Mouse (Mus musculus): ENCODE measurements around the gene Wfdc8. TPM values are rescaled to one million over a fixed set of nuclear protein-coding genes. Genes with fewer than 3 reads are reported as not detected.
A peak's percentile ranks its signal among the peaks of the same experiment; 100 is the strongest.
"Not testable (repeated sequence)": the region's sequence is repeated elsewhere in the genome, so short reads cannot be mapped to it uniquely, and the experiment has no call there.

The Wfdc8 gene
- polyA plus RNA-seq (2016; fragmentation: Nextera tagmentation; extraction: Ambion mirVana): not detected in 2 replicates

DNA sequence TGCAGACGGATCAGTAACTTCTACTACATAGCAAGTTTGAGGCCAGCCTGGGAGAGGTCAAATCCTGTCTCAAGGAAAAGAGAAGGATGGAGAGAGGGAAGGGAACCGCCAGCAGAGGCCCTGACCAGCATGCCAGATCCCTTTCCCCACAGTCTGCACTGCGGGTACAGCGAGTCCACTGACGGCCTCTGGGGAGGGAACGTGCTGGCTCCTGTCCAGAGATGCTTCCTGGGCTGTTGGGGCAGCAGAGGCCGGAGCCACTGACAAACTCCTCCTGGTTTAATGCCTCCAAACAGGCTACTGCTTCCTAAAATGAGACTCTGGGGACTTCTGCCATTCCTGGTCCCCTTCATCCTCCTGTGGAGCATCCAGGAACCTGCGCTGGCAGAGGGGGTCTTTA lies at the start of gene Wfdc8, which contains the start of gene Wfdc6b:
Gene Wfdc8 (minus strand): TSS at position 156 of the 400 bp plus-strand sequence.
Gene Wfdc6b (plus strand): TSS at position 52 of the 400 bp plus-strand sequence.
- not testable (repeated sequence) for H3K36me3 ChIP-seq (replicated peaks); H3K9me3 ChIP-seq; H3K4me1 ChIP-seq; H3K27me3 ChIP-seq (replicated peaks; ENCODE audit: low read depth, poor library complexity, severe bottlenecking); H3K27ac ChIP-seq (replicated peaks); DNase-seq (ENCODE audit: low spot score); H3K4me3 ChIP-seq
- WGBS: 65% methylated on average over 8 of the region's 8 CpGs

DNA sequence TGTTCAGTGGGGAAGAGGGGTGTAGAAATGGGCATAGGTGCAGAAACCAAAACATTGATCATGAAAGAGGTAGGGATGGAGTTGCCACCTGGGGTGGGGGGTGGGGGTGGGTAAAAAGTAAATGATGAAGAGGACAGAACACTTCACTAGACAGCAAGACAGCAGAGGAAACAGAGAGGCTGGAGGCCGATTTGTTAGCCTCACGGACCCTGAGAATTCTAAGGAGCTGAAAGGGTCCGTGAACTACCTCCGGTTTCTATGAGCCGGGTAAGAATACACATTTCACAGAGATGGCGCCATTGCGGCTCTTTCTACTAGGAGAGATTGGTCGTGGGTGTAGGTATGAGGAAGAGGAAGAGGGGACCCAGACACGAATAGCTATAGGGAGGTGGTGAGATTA lies 43.1 kb upstream of the Wfdc8 start, which contains the start of gene Wfdc9:
Gene Wfdc9 (minus strand): TSS at position 101 of the 400 bp plus-strand sequence.
- no peaks in the 10 kb centered on the region for H3K9me3 ChIP-seq
- H3K36me3 ChIP-seq (replicated peaks): no peaks in the 10 kb centered on the region
- DNase-seq (ENCODE audit: low spot score): no peak
- H3K27ac ChIP-seq (replicated peaks): no peak within 1 kb of the TSS
- no peaks in the 10 kb centered on the region for H3K27me3 ChIP-seq (replicated peaks; ENCODE audit: low read depth, poor library complexity, severe bottlenecking)
- 82% methylated on average over 9 of the region's 9 CpGs for WGBS
- H3K4me1 ChIP-seq: no peaks in the 10 kb centered on the region
- no peak within 1 kb of the TSS for H3K4me3 ChIP-seq

DNA sequence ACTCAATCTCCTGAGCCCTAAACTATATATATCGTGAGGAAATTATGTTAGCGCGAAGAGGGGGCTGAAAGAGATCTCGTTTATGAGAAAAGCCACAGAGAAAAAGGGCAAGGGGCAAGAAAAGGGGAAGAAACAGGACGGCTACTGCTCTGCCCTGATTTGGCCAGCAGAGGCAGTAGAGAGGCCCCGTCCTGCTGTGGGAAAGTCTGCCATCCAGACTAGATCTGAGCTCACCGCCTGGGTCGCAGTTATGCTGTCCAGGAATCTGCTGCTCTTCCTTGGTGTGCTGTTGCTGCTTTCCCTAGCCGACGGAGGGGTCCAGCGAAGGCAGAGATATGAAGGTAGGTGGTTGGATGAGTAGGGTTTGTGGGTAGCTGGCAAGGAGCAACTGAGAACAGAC lies 42.4 kb upstream of the Wfdc8 start, which contains the start of gene Wfdc10:
Gene Wfdc10 (plus strand): TSS at position 189 of the 400 bp plus-strand sequence.
- no peak within 1 kb of the TSS for H3K27ac ChIP-seq (replicated peaks)
- H3K4me3 ChIP-seq: no peak within 1 kb of the TSS
- H3K4me1 ChIP-seq: no peaks in the 10 kb centered on the region
- 16% methylated on average over 11 of the region's 11 CpGs for WGBS
- H3K9me3 ChIP-seq: no peaks in the 10 kb centered on the region
- H3K27me3 ChIP-seq (replicated peaks; ENCODE audit: low read depth, poor library complexity, severe bottlenecking): no peaks in the 10 kb centered on the region
- no peaks in the 10 kb centered on the region for H3K36me3 ChIP-seq (replicated peaks)
- peak; percentile 72 for DNase-seq (ENCODE audit: low spot score)

- H3K27me3 ChIP-seq (replicated peaks; ENCODE audit: low read depth, poor library complexity, severe bottlenecking): no peaks in the 10 kb centered on the region
- no peak overlapping the region for H3K27ac ChIP-seq (replicated peaks)
- no peak for DNase-seq (ENCODE audit: low spot score)
- no peaks in the 10 kb centered on the region for H3K4me1 ChIP-seq
- no peaks in the 10 kb centered on the region for H3K9me3 ChIP-seq
- no peak overlapping the region for H3K4me3 ChIP-seq
- no peaks in the 10 kb centered on the region for H3K36me3 ChIP-seq (replicated peaks)
- 85% methylated on average over 13 of the region's 13 CpGs for WGBS
Measured at GRCm38 (mm10) chr2:164641881-164642673, 28.7 kb upstream of the Wfdc8 start.

DNA sequence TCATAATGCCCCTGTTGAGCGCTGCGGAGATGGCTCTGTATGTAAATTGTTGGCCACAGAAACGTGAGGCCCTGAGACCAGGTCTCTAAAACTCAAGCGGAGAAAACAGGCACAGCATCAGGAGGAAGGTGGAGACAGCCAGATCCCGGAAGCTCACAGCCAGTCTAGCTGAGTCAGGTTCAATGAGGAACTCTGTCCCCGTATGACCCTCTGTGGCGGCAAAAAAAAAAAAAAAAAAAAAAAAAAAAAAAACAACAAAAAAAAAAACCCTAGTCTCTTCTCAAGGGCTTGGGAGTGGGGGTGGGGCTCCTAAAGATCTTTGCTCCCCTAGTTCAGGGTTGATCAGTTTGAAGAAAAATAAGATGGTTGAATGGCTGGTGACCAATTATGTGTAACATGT lies 27.7 kb upstream of the Wfdc8 start:
- no peak for DNase-seq (ENCODE audit: low spot score)
- Histone ChIP-seq H3K4me3 (no peak overlapping the region), H3K27ac (replicated peaks) (no peak overlapping the region), H3K9me3 (no peaks in the 10 kb centered on the region), H3K4me1 (no peaks in the 10 kb centered on the region), H3K27me3 (replicated peaks; ENCODE audit: low read depth, poor library complexity, severe bottlenecking) (no peaks in the 10 kb centered on the region), H3K36me3 (replicated peaks) (no peaks in the 10 kb centered on the region)
- 71% methylated on average over 7 of the region's 7 CpGs for WGBS

- Histone ChIP-seq H3K27ac (replicated peaks) (no peak within 1 kb of the TSS), H3K36me3 (replicated peaks) (no peaks in the 10 kb centered on the region), H3K4me1 (no peaks in the 10 kb centered on the region), H3K4me3 (no peak within 1 kb of the TSS), H3K9me3 (no peaks in the 10 kb centered on the region), H3K27me3 (replicated peaks; ENCODE audit: low read depth, poor library complexity, severe bottlenecking) (no peaks in the 10 kb centered on the region)
- no peak for DNase-seq (ENCODE audit: low spot score)
- WGBS: 86% methylated on average over 3 of the region's 3 CpGs
Measured at GRCm38 (mm10) chr2:164638696-164639095, 25.3 kb upstream of the Wfdc8 start, which contains the start of gene Wfdc16. TSS of gene Wfdc16 (minus strand) at chr2:164638796.

- Histone ChIP-seq H3K36me3 (replicated peaks) (no peaks in the 10 kb centered on the region), H3K4me3 (no peak overlapping the region), H3K4me1 (no peaks in the 10 kb centered on the region), H3K27ac (replicated peaks) (no peak overlapping the region), H3K9me3 (no peaks in the 10 kb centered on the region), H3K27me3 (replicated peaks; ENCODE audit: low read depth, poor library complexity, severe bottlenecking) (no peaks in the 10 kb centered on the region)
- no peak for DNase-seq (ENCODE audit: low spot score)
- 76% methylated on average over 9 of the region's 9 CpGs for WGBS
Measured at GRCm38 (mm10) chr2:164635266-164635665, 21.8 kb upstream of the Wfdc8 start.

- no peaks in the 10 kb centered on the region for H3K27me3 ChIP-seq (replicated peaks; ENCODE audit: low read depth, poor library complexity, severe bottlenecking)
- WGBS: 81% methylated on average over 4 of the region's 4 CpGs
- DNase-seq (ENCODE audit: low spot score): no peak
Measured at GRCm38 (mm10) chr2:164621775-164622174, 8.3 kb upstream of the Wfdc8 start.

DNA sequence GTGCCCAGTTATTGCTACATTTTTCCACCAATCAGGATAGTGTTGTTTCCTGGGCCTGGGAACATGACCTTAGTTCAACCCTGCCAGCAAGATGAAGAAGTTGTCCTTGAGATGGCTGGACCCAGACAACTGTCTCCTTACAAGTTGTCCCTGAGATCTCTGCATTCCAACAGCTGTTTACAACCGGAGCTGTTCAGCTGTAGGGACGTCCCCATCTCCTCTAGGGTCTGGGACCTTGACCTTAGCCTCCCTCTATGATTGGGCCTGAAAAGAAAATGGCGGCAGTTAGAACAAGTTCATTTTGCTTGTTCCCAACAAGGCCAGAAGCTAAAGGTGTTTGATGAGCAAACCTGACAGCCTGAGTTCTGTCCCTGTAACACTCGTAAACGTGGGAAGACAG lies 5.6 kb upstream of the Wfdc8 start:
- Histone ChIP-seq H3K4me3 (no peak overlapping the region), H3K9me3 (no peaks in the 10 kb centered on the region), H3K27ac (replicated peaks) (no peak overlapping the region), H3K4me1 (no peaks in the 10 kb centered on the region), H3K27me3 (replicated peaks; ENCODE audit: low read depth, poor library complexity, severe bottlenecking) (no peaks in the 10 kb centered on the region), H3K36me3 (replicated peaks) (no peaks in the 10 kb centered on the region)
- DNase-seq (ENCODE audit: low spot score): no peak
- 68% methylated on average over 5 of the region's 5 CpGs for WGBS

More at GRCm38 (mm10) chr2:164621775-164622174, 8.3 kb upstream of the Wfdc8 start:
- H3K27ac ChIP-seq (replicated peaks): no peak overlapping the region
- H3K4me3 ChIP-seq: no peak overlapping the region
- H3K36me3 ChIP-seq (replicated peaks): no peaks in the 10 kb centered on the region
- H3K4me1 ChIP-seq: no peaks in the 10 kb centered on the region
- no peaks in the 10 kb centered on the region for H3K9me3 ChIP-seq

DNA sequence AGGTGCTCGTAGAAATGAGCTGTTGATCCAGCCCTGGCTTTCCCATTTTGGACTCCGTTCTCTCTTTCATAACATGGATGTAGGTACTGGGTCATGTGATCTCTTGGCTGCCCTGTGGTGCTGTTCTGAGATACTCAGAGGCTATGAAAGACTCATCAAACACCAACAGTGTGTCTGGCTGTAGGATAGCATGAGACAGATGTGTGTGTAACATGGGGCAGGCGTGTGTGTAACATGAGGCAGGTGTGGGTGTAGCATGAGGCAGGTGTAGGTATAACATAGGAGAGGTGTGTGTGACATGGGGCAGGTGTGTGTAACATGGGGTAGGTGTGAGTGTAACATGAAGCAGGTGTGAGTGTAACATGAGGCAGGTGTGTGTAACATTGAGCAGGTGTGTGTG lies 2.0 kb upstream of the Wfdc8 start:
- no peak for DNase-seq (ENCODE audit: low spot score)
- WGBS: 92% methylated on average over 3 of the region's 3 CpGs
- Histone ChIP-seq H3K36me3 (replicated peaks) (no peaks in the 10 kb centered on the region), H3K4me1 (no peaks in the 10 kb centered on the region), H3K4me3 (no peak overlapping the region), H3K27me3 (replicated peaks; ENCODE audit: low read depth, poor library complexity, severe bottlenecking) (no peaks in the 10 kb centered on the region), H3K9me3 (no peaks in the 10 kb centered on the region), H3K27ac (replicated peaks) (no peak overlapping the region)

GRCm38 (mm10) chr2:164608781-164609180 lies 4.6 kb downstream of the Wfdc8 start:
- 80% methylated on average over 6 of the region's 6 CpGs for WGBS
- no peaks in the 10 kb centered on the region for H3K4me1 ChIP-seq
- no peaks in the 10 kb centered on the region for H3K27me3 ChIP-seq (replicated peaks; ENCODE audit: low read depth, poor library complexity, severe bottlenecking)

GRCm38 (mm10) chr2:164604411-164604810 lies 9.0 kb downstream of the Wfdc8 start:
- H3K4me3 ChIP-seq: no peak overlapping the region
- no peaks in the 10 kb centered on the region for H3K27me3 ChIP-seq (replicated peaks; ENCODE audit: low read depth, poor library complexity, severe bottlenecking)
- 93% methylated on average over 8 of the region's 8 CpGs for WGBS
- DNase-seq (ENCODE audit: low spot score): no peak
- peaks cover 4% of the 10 kb centered on the region; the same call in 1 of the 2 replicates for H3K9me3 ChIP-seq
- H3K4me1 ChIP-seq: no peaks in the 10 kb centered on the region
- no peak overlapping the region for H3K27ac ChIP-seq (replicated peaks)
- H3K36me3 ChIP-seq (replicated peaks): no peaks in the 10 kb centered on the region

More at GRCm38 (mm10) chr2:164608781-164609180, 4.6 kb downstream of the Wfdc8 start:
- no peak for DNase-seq (ENCODE audit: low spot score)
- H3K4me3 ChIP-seq: no peak overlapping the region
- H3K27ac ChIP-seq (replicated peaks): no peak overlapping the region
- no peaks in the 10 kb centered on the region for H3K9me3 ChIP-seq
- H3K36me3 ChIP-seq (replicated peaks): no peaks in the 10 kb centered on the region

DNA sequence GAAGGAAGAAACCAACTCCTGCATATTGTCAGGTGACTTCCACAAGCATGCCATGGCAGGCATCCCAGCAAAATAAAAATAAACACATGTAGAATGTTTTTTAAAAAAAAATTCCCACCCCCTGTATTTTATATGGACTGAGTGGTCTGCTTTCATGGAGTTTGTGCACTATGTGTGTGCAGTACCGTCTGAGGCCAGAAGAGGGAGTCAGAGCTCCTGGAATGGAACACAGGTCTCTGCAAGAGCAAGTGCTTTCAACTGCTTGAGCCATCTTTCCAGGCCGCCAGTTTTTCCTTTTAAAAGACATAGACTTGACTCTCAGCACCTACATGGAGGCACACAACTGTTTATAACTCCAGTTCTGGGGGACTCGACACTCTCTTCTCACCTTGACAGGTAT lies 9.9 kb downstream of the Wfdc8 start:
- DNase-seq (ENCODE audit: low spot score): no peak
- WGBS: 87% methylated on average over 3 of the region's 3 CpGs
- no peaks in the 10 kb centered on the region for H3K4me1 ChIP-seq
- H3K36me3 ChIP-seq (replicated peaks): no peaks in the 10 kb centered on the region
- H3K9me3 ChIP-seq: peaks cover 4% of the 10 kb centered on the region; the same call in 1 of the 2 replicates
- H3K27me3 ChIP-seq (replicated peaks; ENCODE audit: low read depth, poor library complexity, severe bottlenecking): no peaks in the 10 kb centered on the region
- no peak overlapping the region for H3K4me3 ChIP-seq
- no peak overlapping the region for H3K27ac ChIP-seq (replicated peaks)

Measured in embryonic facial prominence, embryonic 10.5 days (tissue).